Mouse (Mus musculus) limb, embryonic 12.5 days (tissue): Measurements from ENCODE around the gene Ankrd34a. TPM values are rescaled to one million over a fixed set of nuclear protein-coding genes. Genes with fewer than 3 reads are reported as not detected.

Experiments used
- ATAC-seq: fragments of 200-750 bp; cut with Nextera tagmentation; 2 replicates; pipeline ENCODE4 v1.8.0; 2017; ENCODE audit warnings: low read depth, moderate TSS enrichment; ENCODE audit not compliant: insufficient number of reproducible peaks, insufficient read depth, low FRiP score, low TSS enrichment
- H3K27ac ChIP-seq: fragments of 300-500 bp; sonication (generic); 2 replicates; pipeline ENCODE4 v1.5.1; 2016; ENCODE audit warnings: mild to moderate bottlenecking, moderate library complexity
- H3K27me3 ChIP-seq: fragments of 300-500 bp; sonication (generic); 2 replicates; pipeline ENCODE4 v1.6.1; 2016; ENCODE audit warnings: mild to moderate bottlenecking, moderate library complexity
- H3K36me3 ChIP-seq: fragments of 300-500 bp; sonication (generic); 2 replicates; pipeline ENCODE4 v1.6.1; 2016; ENCODE audit warnings: mild to moderate bottlenecking, moderate library complexity
- H3K4me1 ChIP-seq: fragments of 300-500 bp; sonication (generic); replicated peaks from 2 replicates; pipeline ENCODE4 v1.6.1; 2016
- H3K4me2 ChIP-seq: fragments of 300-500 bp; sonication (generic); 2 replicates; pipeline ENCODE4 v1.6.1; 2016; ENCODE audit warnings: mild to moderate bottlenecking, moderate library complexity
- H3K4me3 ChIP-seq: fragments of 300-500 bp; sonication (generic); replicated peaks from 2 replicates; pipeline ENCODE4 v1.5.1; 2016; ENCODE audit warnings: mild to moderate bottlenecking
- H3K9ac ChIP-seq: fragments of 300-500 bp; sonication (generic); replicated peaks from 2 replicates; pipeline ENCODE4 v1.6.1; 2016; ENCODE audit warnings: mild to moderate bottlenecking, moderate library complexity
- H3K9me3 ChIP-seq: fragments of 300-500 bp; sonication (generic); 2 replicates; pipeline ENCODE4 v1.6.1; 2016; ENCODE audit warnings: mild to moderate bottlenecking, moderate library complexity
- WGBS: fragments of 180-500 bp; shearing (Covaris S2); methylation state at CpG from one replicate; pipeline ENCODE4 v1.1.7; 2016; 5-methylcytosine and 5-hydroxymethylcytosine counted together
- polyA plus RNA-seq: library from polyadenylated mRNA; unstranded; fragments of >200 nt; fragmentation: Nextera tagmentation; extraction: Ambion mirVana; gene quantifications from 2 replicates; pipeline ENCODE4 v1.2.1, GENCODE M21; 2016

Gene Ankrd34a
- polyA plus RNA-seq, 1 experiment from 2014 or later, result 2.2 TPM

DNA sequence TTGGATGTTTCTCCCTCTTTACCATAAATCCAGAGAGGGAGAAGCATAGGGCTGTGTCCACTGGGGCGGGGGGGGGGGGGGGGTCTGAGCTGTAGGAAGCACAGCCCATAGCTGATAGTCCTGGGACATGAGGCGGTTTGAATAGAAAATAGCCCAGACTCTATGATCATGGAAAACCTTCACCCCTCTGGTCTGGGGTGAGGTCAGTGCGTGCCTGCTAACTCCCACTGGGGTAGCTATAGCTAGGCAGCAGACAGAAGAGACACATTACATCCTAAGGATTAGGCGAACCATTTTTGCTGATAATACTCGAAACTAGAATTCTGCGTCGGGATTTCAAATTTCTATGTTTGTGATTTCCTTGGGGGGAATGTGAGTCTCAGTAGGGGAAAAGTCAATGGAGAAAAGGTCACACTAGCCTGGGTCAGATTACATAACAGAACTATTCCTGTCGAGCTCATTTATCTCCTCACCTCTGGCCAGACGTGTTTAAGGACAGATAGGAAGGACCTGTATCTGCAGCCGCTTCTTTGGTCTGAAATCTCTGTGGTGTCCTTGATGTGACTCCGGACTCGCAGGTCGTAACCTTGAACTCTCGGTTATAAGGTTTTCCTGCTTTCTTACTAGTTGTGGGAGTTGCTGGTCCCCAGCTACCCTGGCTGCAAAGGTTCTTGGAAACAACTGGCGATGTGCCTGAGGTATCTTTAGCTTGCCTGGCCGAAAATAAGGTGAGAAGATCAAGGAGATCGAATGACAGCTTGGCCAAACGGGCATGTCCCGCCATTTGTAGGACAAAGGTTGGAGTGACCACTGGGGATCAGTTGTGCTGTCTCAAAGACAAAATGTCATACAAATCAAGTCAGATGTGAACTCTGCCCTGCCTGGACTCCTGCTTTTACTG, 22.6 kb upstream of the Ankrd34a start:
- Histone ChIP-seq H3K4me2 (no peak overlapping the region), H3K27ac (no peak overlapping the region), H3K36me3 (peaks cover 3% of the 10 kb centered on the region; the same call in 1 of the 2 replicates), H3K27me3 (no peaks in the 10 kb centered on the region), H3K9me3 (no peaks in the 10 kb centered on the region), H3K4me3 (no peak overlapping the region), H3K4me1 (peaks cover 14% of the 10 kb centered on the region), H3K9ac (no peak overlapping the region)
- WGBS, result 81% methylated on average over 19 of the region's 19 CpGs
- no peak for ATAC-seq

DNA sequence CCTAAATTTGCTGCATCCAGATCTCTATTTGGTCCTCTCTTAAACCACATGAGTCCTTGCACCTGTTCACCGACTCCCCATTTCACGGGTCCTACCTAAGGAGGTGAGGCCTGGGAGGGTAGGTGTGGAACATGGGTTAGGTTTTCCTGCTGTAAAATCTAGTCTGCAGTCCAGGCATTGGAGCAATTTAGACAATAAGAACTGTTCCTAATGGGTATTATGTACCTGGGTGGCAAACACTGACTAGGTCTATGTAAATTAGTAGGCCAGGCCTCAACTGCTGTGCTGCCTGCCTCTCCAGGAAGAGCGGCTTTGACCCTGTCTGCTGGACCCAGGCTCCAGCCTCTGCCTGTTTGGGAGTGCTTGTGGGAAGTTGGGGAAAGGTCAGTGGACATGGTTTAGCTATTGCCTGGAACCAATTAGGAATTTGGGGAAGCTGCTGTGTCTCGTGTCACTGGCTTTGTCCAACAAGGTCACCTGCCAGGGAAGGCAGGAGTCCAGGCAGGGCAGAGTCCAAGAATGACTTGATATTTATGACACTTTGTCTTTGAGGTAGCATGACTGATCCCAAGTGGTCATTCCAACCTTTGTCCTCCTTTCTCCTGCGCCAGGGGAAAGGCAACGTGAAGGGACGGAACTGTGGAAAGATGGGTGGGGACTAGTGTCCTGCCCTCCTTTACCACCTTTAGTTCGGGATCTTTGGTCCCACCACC, 21.0 kb upstream of the Ankrd34a start:
- Histone ChIP-seq H3K36me3 (peaks cover 3% of the 10 kb centered on the region; the same call in 1 of the 2 replicates), H3K9ac (no peak overlapping the region), H3K9me3 (no peaks in the 10 kb centered on the region), H3K27me3 (no peaks in the 10 kb centered on the region), H3K4me2 (no peak overlapping the region), H3K4me1 (peaks cover 18% of the 10 kb centered on the region), H3K4me3 (no peak overlapping the region), H3K27ac (peak overlapping the region; percentile 76; the same call in 1 of the 2 replicates)
- ATAC-seq, result no peak
- WGBS, result 84% methylated on average over 8 of the region's 8 CpGs

DNA sequence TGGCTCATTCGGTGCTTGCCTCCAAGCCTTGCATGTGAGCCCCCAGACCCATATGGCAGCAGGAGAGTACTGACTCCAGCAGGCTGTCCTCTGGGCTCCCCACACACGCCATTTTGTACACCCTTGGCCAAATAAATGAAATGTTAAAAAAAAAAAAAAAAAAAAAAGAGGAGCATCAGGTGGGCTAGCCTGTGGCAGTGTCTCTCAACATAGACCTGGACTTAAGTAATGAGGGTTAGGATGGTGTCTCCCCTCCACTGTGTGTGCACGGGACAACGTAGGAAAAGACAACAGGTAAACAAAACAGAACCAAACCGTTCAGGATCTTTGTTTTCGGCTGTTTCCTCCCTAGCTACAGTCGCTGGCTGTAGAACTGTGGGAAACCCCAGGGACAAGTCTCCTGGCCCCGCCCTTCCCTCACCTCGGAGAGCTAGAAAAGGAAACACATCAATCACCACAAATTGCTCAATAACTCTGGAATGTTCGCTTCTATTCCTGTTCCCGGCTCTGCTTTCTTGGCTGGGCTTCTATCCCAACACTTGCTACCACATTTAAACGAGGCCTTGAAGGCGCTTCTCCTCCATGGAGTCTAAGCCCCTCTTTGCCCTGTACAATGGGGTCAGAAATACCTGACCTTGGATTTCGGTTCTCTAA, 20.3 kb upstream of the Ankrd34a start:
- H3K4me2 ChIP-seq, result peak overlapping the region; percentile 47
- H3K4me1 ChIP-seq, result peaks cover 24% of the 10 kb centered on the region
- no peak overlapping the region for H3K9ac ChIP-seq
- 50% methylated on average over 14 of the region's 14 CpGs for WGBS
- H3K27ac ChIP-seq, result peak overlapping the region; percentile 76
- H3K27me3 ChIP-seq, result peaks cover 3% of the 10 kb centered on the region; the same call in 1 of the 2 replicates
- H3K9me3 ChIP-seq, result no peaks in the 10 kb centered on the region
- peaks cover 3% of the 10 kb centered on the region; the same call in 1 of the 2 replicates for H3K36me3 ChIP-seq
- no peak; the same call in 1 of the 2 replicates for ATAC-seq
- H3K4me3 ChIP-seq, result peak overlapping the region; percentile 8

DNA sequence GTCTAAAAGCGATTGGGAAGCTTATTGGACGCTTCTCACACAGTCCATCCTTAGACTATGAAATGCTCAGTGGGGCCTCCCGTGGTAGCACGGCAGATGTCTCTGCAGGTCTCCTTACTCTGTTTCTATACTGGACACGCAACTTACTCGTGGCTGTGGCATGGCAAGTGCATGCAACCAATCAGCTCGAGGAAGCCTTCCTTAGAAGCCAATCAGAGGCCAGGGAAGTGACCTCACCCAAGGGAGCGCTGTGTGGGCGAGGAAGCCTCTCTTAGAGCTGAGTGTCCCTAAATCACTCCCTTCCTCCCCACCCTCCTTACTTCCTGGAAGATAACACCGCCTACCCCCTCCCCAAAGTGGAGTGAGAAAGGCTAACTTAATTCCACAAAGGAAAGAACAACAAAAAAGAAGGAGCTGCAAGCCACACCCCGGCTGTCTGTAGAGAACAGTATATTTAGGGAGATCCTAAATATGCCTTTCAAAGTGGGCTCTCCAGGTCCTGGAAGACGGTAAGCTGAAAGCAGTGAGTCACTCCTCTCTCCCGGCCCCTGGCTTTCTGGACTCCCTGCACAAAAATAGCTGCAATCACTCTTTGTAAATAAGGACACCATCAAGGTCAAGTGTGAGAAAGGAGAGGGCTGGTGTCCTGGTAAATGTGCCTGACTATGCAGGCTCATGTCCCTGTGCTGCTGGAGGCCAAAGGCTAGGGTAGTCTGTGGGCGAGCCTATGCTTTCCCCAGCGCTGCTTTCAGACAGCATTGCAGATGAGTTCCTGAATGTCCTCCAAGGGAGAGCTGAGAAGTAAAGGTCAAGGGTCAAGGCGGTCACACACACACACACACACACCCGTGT, 19.5 kb upstream of the Ankrd34a start, which contains the start of gene Gm16253:
TSS of gene Gm16253 (plus strand) at position 295 of the 852 bp plus-strand sequence.
- Histone ChIP-seq H3K27me3 (peaks cover 8% of the 10 kb centered on the region; the same call in 1 of the 2 replicates), H3K27ac (peak within 1 kb of the TSS; percentile 76), H3K9me3 (no peaks in the 10 kb centered on the region), H3K4me1 (peaks cover 24% of the 10 kb centered on the region), H3K36me3 (peaks cover 3% of the 10 kb centered on the region; the same call in 1 of the 2 replicates), H3K4me3 (peak within 1 kb of the TSS; percentile 8), H3K9ac (no peak within 1 kb of the TSS), H3K4me2 (peak within 1 kb of the TSS; percentile 47)
- WGBS, result 32% methylated on average over 17 of the region's 17 CpGs
- peak; percentile 80 for ATAC-seq

DNA sequence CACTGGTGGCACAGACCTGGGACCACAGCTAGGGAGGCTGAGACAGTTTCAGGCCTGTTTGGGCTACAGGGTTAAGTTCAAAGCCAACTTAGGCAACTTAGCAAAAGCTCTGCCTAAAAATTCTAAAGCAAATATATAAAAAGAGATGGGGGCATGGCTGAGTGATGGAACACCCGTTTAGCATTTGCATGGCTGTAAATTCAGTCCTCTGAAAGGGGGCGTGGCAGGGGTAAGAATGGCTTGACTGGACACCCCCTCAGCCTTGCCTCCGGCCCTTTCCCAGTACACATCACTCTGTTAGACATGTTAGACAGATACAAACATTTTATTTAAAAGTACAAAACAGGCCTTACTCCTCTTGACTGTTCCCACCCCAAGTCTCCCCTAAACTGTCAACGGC, 18.9 kb upstream of the Ankrd34a start:
- H3K27me3 ChIP-seq, result peaks cover 8% of the 10 kb centered on the region; the same call in 1 of the 2 replicates
- WGBS, result 76% methylated on average over 4 of the region's 4 CpGs
- no peak overlapping the region for H3K9ac ChIP-seq
- peaks cover 3% of the 10 kb centered on the region; the same call in 1 of the 2 replicates for H3K36me3 ChIP-seq
- H3K4me3 ChIP-seq, result no peak overlapping the region
- H3K4me2 ChIP-seq, result no peak overlapping the region
- peaks cover 24% of the 10 kb centered on the region for H3K4me1 ChIP-seq
- ATAC-seq, result no peak
- 0 out of 2 replicates have a peak overlapping the region, but pooled peaks have one; percentile 76 for H3K27ac ChIP-seq
- no peaks in the 10 kb centered on the region for H3K9me3 ChIP-seq

DNA sequence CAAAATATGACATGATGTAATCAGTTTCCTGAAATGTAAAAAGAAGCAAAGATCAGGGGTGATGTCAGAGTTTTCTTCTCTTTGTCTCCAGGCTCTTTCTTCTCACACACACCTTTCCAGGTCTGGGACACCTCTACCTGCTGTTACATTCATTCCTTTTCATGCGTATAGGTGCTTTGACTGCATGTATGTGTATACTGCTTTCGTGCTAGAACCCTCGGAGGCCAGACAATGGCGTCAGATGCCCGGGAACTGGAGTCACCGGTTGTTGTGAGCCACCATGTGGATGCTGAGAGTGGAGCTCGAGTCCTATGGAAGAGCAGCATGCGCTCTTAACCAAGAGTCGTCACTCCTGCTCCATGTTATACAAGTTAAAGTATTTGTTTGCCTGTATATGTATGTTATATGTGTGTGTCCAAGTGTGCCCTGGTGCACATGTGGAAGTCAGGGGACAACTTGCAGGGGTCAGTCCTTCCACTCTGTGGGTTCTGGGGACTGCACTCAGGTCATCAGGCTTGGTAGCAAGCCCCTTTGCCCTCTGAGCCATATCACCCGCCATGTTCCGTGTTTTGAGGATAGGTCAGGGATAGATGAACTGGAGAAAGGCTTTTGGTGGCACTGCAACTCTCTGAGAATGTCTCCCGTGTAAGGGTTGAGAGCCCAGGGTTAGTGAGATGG, 17.7 kb upstream of the Ankrd34a start:
- WGBS, result 81% methylated on average over 12 of the region's 12 CpGs
- H3K27me3 ChIP-seq, result peaks cover 8% of the 10 kb centered on the region; the same call in 1 of the 2 replicates
- no peaks in the 10 kb centered on the region for H3K9me3 ChIP-seq
- H3K4me3 ChIP-seq, result no peak overlapping the region
- H3K4me2 ChIP-seq, result no peak overlapping the region
- H3K27ac ChIP-seq, result no peak overlapping the region
- H3K4me1 ChIP-seq, result peaks cover 24% of the 10 kb centered on the region
- ATAC-seq, result no peak
- H3K9ac ChIP-seq, result no peak overlapping the region
- H3K36me3 ChIP-seq, result peaks cover 3% of the 10 kb centered on the region; the same call in 1 of the 2 replicates

DNA sequence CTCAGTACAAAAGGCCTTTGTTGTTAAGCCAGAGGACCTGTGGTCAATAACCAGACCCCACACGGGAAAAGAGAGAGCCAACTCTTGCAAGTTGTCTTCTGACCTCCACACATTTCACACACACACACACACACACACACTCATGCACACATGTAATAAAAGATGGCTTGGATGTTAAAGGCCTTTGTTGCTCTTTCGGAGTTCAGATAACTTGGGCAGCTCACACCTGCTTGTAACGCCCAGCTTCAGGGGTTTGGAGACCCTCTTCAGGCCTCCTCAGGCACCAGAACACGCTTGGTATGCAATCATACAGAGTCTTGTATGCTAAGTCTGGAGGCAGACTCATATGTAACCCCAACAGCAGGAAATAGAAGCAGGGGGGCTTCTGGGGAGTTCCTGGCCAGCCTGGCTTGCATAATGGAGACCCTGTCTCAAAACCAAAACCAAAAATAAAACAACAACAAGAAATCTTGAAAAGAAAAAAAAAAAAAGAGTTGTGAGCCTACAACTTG, 17.1 kb upstream of the Ankrd34a start:
- no peak overlapping the region for H3K9ac ChIP-seq
- H3K4me2 ChIP-seq, result no peak overlapping the region
- WGBS, result 74% methylated on average over 4 of the region's 4 CpGs
- no peak for ATAC-seq
- no peaks in the 10 kb centered on the region for H3K9me3 ChIP-seq
- H3K4me1 ChIP-seq, result peaks cover 24% of the 10 kb centered on the region
- peaks cover 3% of the 10 kb centered on the region; the same call in 1 of the 2 replicates for H3K36me3 ChIP-seq
- H3K4me3 ChIP-seq, result no peak overlapping the region
- peaks cover 8% of the 10 kb centered on the region; the same call in 1 of the 2 replicates for H3K27me3 ChIP-seq
- H3K27ac ChIP-seq, result no peak overlapping the region

DNA sequence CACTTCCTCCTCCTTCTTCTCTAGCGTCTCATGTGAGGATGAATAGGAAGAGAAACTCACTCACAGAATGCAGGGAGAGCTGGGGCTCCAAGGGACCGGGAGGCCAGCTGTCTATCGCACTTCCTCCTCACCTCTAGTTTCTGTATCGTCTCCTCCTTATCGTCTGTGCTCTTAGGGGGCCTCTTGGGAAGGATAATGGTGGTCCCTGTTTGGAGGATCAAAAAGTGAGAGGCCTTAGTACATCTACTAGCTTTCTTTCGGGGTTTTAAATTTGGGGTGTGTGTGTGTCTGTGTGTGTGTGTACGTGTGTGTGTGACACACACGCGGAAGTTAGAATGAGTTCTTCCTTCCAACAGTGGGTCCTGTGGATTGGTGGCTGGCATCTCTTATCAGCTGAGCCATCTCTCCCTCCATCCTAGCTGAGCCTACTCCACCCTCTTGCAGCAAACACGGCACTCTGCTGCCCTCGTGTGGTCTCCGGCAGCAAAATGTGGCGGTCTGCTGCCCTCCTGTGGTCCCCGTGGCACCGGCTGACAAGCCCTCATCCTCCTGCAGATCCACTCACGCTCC, 16.5 kb upstream of the Ankrd34a start:
- Histone ChIP-seq H3K36me3 (peaks cover 3% of the 10 kb centered on the region; the same call in 1 of the 2 replicates), H3K27ac (no peak overlapping the region), H3K4me2 (peak overlapping the region; percentile 58), H3K9ac (peak overlapping the region; percentile 54; the same call in 1 of the 2 replicates), H3K4me1 (peaks cover 24% of the 10 kb centered on the region), H3K4me3 (peak overlapping the region; percentile 28), H3K9me3 (no peaks in the 10 kb centered on the region), H3K27me3 (peaks cover 8% of the 10 kb centered on the region; the same call in 1 of the 2 replicates)
- WGBS, result 12% methylated on average over 16 of the region's 16 CpGs
- ATAC-seq, result 0 out of 2 replicates have a peak, but pooled peaks have one; percentile 43

DNA sequence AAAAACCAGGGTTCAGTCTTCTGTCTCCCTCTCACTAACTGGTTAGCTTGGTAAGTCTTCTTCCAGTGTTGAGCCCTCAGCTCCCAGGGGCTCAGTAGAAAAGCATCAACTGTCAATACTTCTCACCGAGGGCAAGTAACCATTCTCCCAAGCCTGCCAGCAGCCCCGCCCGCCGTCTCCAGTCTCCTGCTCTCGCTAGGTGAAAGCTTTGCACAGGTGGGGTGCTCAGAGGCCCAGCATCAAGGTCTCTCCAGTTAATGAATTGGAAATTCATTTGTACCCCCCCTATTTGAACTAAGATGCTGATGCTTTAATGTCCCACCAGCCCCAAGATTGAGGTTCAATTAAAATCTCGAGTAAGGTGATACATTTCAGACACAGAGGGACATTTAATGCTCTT, 15.3 kb upstream of the Ankrd34a start:
- H3K36me3 ChIP-seq, result peaks cover 3% of the 10 kb centered on the region; the same call in 1 of the 2 replicates
- no peaks in the 10 kb centered on the region for H3K9me3 ChIP-seq
- no peak overlapping the region for H3K9ac ChIP-seq
- H3K4me1 ChIP-seq, result peaks cover 22% of the 10 kb centered on the region
- no peak overlapping the region for H3K27ac ChIP-seq
- H3K27me3 ChIP-seq, result peaks cover 8% of the 10 kb centered on the region; the same call in 1 of the 2 replicates
- 42% methylated on average over 6 of the region's 6 CpGs for WGBS
- H3K4me3 ChIP-seq, result no peak overlapping the region
- no peak overlapping the region for H3K4me2 ChIP-seq
- ATAC-seq, result no peak
